Mouse (Mus musculus) liver, embryonic 11.5 days (tissue): Measurements from ENCODE around the gene Gcgr. TPM values are rescaled to one million over a fixed set of nuclear protein-coding genes. Genes with fewer than 3 reads are reported as not detected.
"Not testable (repeated sequence)": the region's sequence is repeated elsewhere in the genome, so short reads cannot be mapped to it uniquely, and the experiment has no call there.

Source experiments
- ATAC-seq: fragments of 200-750 bp; cut with Nextera tagmentation; replicated peaks from 2 replicates; pipeline ENCODE4 v1.8.0; 2017; ENCODE audit warnings: moderate number of reproducible peaks, mild to moderate bottlenecking, moderate TSS enrichment, moderate library complexity; ENCODE audit not compliant: low FRiP score
- DNase-seq: peaks from one replicate; pipeline ENCODE4 v3.0.0-alpha.2; 2017; ENCODE audit warnings: low spot score
- H3K27ac ChIP-seq: fragments of 300-500 bp; sonication (generic); 2 replicates; pipeline ENCODE4 v1.5.1; 2014; ENCODE audit warnings: mild to moderate bottlenecking, low read depth, low read length, control low read depth
- H3K27me3 ChIP-seq: fragments of 300-500 bp; sonication (generic); replicated peaks from 2 replicates; pipeline ENCODE4 v1.6.1; 2014; ENCODE audit warnings: low read length, mixed read lengths; ENCODE audit not compliant: control insufficient read depth, insufficient read depth
- H3K36me3 ChIP-seq: fragments of 300-500 bp; sonication (generic); 2 replicates; pipeline ENCODE4 v1.6.1; 2014; ENCODE audit warnings: mild to moderate bottlenecking, low read length, moderate library complexity, mixed read lengths; ENCODE audit not compliant: control insufficient read depth, insufficient read depth
- H3K4me1 ChIP-seq: fragments of 300-500 bp; sonication (generic); replicated peaks from 2 replicates; pipeline ENCODE4 v1.6.1; 2014; ENCODE audit warnings: low read length, mixed read lengths; ENCODE audit not compliant: control insufficient read depth, insufficient read depth
- H3K4me2 ChIP-seq: fragments of 300-500 bp; sonication (generic); 2 replicates; pipeline ENCODE4 v1.6.1; 2014; ENCODE audit warnings: mild to moderate bottlenecking, control low read depth, moderate library complexity
- H3K4me3 ChIP-seq: fragments of 300-500 bp; sonication (generic); 2 replicates; pipeline ENCODE4 v1.5.1; 2014; ENCODE audit warnings: low read depth, low read length, control low read depth
- H3K9ac ChIP-seq: fragments of 300-500 bp; sonication (generic); 2 replicates; pipeline ENCODE4 v1.6.1; 2014; ENCODE audit warnings: low read depth, low read length, control low read depth
- H3K9me3 ChIP-seq: fragments of 300-500 bp; sonication (generic); 2 replicates; pipeline ENCODE4 v1.6.1; 2016; ENCODE audit warnings: low read length, inconsistent platforms, mixed read lengths; ENCODE audit not compliant: control insufficient read depth
- WGBS: fragments of 180-500 bp; shearing (Covaris S2); extraction: QIAGEN DNeasy Blood & Tissue Kit; methylation state at CpG from one replicate; pipeline ENCODE4 v1.1.7; 2014; 5-methylcytosine and 5-hydroxymethylcytosine counted together
- polyA plus RNA-seq: library from polyadenylated mRNA; unstranded; fragments of >200 nt; fragmentation: Nextera tagmentation; extraction: Ambion mirVana; gene quantifications from 2 replicates; pipeline ENCODE4 v1.2.1, GENCODE M21; 2014

Gcgr gene
- polyA plus RNA-seq, 1 experiment from 2014 or later: 7.7 TPM

- DNase-seq (peak; percentile 53), ATAC-seq (peak; percentile 82)
- Histone ChIP-seq H3K27ac (peak overlapping the region; percentile 89), H3K9ac (peak overlapping the region; percentile 74), H3K4me3 (peak overlapping the region; percentile 39), H3K4me1 (peaks cover 20% of the 10 kb centered on the region), H3K4me2 (peak overlapping the region; percentile 72), H3K36me3 (no peaks in the 10 kb centered on the region), H3K27me3 (no peaks in the 10 kb centered on the region), H3K9me3 (no peaks in the 10 kb centered on the region)
- WGBS: 5% methylated on average over 16 of the region's 16 CpGs
Observed at GRCm38 (mm10) chr11:120510375-120511030, 20.0 kb upstream of the Gcgr start.

DNA sequence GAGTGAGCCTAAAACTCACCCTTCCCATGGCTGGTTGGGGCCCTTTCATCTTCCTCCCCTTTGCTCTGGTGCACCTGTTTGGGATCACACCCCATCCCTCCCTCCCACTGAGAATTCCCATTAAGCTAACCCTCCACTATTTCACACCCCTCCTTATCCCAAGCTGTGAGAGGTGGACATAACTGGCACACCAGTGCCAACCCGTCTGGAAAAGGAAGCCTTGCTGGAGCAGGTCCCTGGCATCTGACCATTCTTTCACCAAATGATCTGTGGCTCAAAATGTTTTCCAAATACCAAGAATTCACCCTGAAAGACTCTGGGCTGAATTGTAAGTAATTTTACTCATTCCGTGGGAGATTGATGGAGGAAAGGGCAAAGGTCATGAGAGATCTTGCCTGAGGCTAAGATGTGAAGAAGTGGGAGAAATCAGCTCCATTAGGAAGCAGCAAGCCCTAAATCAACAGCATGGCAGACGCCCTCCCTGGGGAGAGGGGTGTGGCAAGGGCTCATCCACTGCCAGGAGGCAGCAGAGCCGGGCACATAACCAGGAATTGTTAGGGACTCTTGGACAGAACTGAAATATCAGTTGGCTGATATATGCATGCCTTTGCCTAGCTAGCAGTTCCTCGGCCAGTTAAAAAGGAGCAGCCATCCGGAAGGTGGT lies 17.6 kb upstream of the Gcgr start:
- Histone ChIP-seq H3K9me3 (no peaks in the 10 kb centered on the region), H3K9ac (no peak overlapping the region), H3K27ac (no peak overlapping the region), H3K36me3 (no peaks in the 10 kb centered on the region), H3K4me2 (no peak overlapping the region), H3K4me3 (no peak overlapping the region), H3K4me1 (peaks cover 13% of the 10 kb centered on the region), H3K27me3 (no peaks in the 10 kb centered on the region)
- 60% methylated on average over 6 of the region's 6 CpGs for WGBS
- ATAC-seq: no peak
- no peak for DNase-seq

DNA sequence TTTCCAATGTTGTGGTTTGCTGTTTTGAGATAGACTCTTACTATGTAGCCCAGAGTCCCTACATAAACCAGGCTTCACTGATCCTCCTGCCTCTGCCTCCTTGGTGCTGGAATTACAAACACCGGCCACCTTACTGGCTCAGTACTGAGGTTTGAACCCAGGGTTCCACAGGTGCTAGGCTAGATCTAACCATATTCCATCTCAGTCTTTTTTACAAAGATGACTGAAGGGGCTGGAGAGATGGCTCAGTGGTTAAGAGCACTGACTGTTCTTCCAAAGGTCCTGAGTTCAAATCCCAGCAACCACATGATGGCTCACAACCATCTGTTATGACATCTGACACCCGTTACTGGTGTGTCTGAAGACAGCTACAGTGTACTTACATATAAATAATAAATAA lies 16.2 kb upstream of the Gcgr start:
- not testable (repeated sequence) for H3K4me2 ChIP-seq, H3K4me3 ChIP-seq, H3K27me3 ChIP-seq, H3K9ac ChIP-seq, H3K27ac ChIP-seq, H3K36me3 ChIP-seq, H3K9me3 ChIP-seq, DNase-seq, ATAC-seq
- whole genome bisulfite sequencing: 91% methylated on average over 2 of the region's 2 CpGs
- H3K4me1 ChIP-seq: peaks cover 23% of the 10 kb centered on the region

DNA sequence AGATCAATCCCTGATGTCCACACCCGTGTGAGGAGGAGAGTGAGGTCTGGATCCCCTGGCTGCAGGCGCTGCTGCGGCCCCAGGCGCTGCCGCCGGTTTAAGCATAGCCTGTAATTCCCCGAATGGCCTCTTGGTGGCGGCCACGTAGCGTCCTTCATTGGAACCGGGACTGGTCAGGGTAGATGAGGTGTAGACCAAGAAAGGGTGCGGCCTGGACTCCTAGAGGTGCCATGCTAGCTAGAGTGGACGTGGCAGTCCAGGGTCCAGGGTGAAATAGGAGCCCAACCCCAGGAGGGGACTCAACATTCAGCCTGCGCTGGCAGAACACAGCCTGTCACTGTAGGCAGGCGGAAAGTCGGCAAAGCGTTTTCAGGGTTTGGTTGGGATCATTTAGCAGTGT lies 14.9 kb upstream of the Gcgr start:
- Histone ChIP-seq H3K9me3 (no peaks in the 10 kb centered on the region), H3K4me1 (peaks cover 15% of the 10 kb centered on the region), H3K4me2 (no peak overlapping the region), H3K4me3 (no peak overlapping the region), H3K9ac (no peak overlapping the region), H3K27me3 (no peaks in the 10 kb centered on the region), H3K36me3 (no peaks in the 10 kb centered on the region), H3K27ac (no peak overlapping the region)
- 18% methylated on average over 17 of the region's 17 CpGs for WGBS
- ATAC-seq: peak; percentile 53
- peak; percentile 80 for DNase-seq

DNA sequence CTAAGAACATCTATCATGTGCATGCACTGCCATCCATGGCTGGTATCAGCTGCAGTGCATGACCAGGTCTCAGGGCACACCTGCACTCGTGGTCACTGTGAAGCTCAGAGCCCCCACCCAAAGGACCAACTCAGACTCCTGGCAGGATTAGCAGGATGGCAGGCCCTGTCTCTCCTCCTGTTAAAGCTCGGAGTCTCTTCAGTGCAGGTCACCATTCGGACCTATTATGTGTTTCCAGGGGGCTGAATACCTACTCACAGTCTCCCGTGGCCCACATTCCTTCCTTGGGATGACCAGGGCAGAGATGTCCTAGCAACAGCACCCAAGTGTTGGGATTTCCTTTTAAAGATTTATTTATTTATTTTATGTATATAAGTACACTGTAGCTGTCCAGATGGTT lies 13.4 kb upstream of the Gcgr start:
- Histone ChIP-seq H3K4me2 (no peak overlapping the region), H3K4me1 (peaks cover 16% of the 10 kb centered on the region), H3K27ac (no peak overlapping the region), H3K36me3 (no peaks in the 10 kb centered on the region), H3K27me3 (no peaks in the 10 kb centered on the region), H3K9ac (no peak overlapping the region), H3K4me3 (no peak overlapping the region), H3K9me3 (no peaks in the 10 kb centered on the region)
- ATAC-seq (no peak), DNase-seq (no peak)
- 77% methylated on average over 4 of the region's 4 CpGs for WGBS

GRCm38 (mm10) chr11:120518027-120518426 lies 12.5 kb upstream of the Gcgr start:
- 55% methylated on average over 6 of the region's 6 CpGs for WGBS
- Histone ChIP-seq H3K27ac (peak overlapping the region; percentile 26; the same call in 1 of the 2 replicates), H3K4me3 (no peak overlapping the region), H3K36me3 (no peaks in the 10 kb centered on the region), H3K27me3 (no peaks in the 10 kb centered on the region), H3K9ac (no peak overlapping the region), H3K4me2 (no peak overlapping the region), H3K9me3 (no peaks in the 10 kb centered on the region), H3K4me1 (peaks cover 16% of the 10 kb centered on the region)
- ATAC-seq (no peak), DNase-seq (no peak)

- Histone ChIP-seq H3K4me2 (no peak overlapping the region), H3K9ac (no peak overlapping the region), H3K36me3 (no peaks in the 10 kb centered on the region), H3K27ac (peak overlapping the region; percentile 26; the same call in 1 of the 2 replicates), H3K9me3 (no peaks in the 10 kb centered on the region), H3K4me3 (no peak overlapping the region), H3K4me1 (peaks cover 16% of the 10 kb centered on the region), H3K27me3 (no peaks in the 10 kb centered on the region)
- WGBS: 63% methylated on average over 6 of the region's 6 CpGs
- ATAC-seq: no peak
- no peak for DNase-seq
Observed at GRCm38 (mm10) chr11:120518558-120518957, 11.9 kb upstream of the Gcgr start.

DNA sequence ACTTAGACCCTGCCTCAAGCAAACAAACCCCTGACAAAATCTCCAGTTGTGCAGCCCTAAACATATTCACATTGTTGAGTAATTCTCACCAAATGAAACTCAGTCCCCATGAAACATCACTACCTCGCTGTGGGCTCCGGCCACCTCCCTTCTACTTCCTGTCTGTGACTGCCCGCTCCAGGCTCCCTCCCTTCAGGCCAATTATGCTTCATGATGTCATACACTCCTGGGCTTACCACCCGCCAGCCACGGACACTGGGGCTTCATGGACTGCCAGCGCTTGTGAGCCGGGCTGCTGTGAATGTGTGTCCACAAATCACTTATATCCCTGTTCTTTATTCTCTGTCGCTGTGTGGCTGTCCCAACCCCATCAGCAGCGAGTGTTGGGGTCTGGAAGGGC lies 10.8 kb upstream of the Gcgr start:
- Histone ChIP-seq H3K27ac (no peak overlapping the region), H3K4me3 (no peak overlapping the region), H3K4me2 (0 out of 2 replicates have a peak overlapping the region, but pooled peaks have one; percentile 1), H3K27me3 (no peaks in the 10 kb centered on the region), H3K9me3 (no peaks in the 10 kb centered on the region), H3K4me1 (peaks cover 16% of the 10 kb centered on the region), H3K36me3 (no peaks in the 10 kb centered on the region), H3K9ac (no peak overlapping the region; the same call in 1 of the 2 replicates)
- no peak for DNase-seq
- WGBS: 30% methylated on average over 9 of the region's 9 CpGs
- no peak for ATAC-seq

DNA sequence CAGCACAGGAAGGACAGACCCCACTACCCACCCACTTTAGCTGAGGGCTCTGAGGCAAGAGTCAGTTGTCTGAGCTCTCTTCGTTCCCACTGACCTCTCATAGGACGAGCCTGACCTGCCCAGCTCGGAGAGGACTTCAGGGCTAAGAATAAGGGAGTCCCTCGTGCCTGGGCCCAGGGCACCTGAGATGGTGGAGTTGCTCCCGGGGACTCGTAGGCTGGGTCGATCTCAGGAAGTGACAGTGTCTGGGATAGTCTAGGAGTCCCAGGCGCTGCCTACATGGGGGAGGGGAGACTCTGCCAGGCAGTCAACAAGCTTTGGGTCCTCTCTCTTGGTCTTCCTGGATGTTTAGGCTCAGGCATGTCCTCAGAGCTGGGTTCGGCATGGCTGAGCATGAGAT lies 10.0 kb upstream of the Gcgr start:
- Histone ChIP-seq H3K4me3 (no peak overlapping the region), H3K9me3 (no peaks in the 10 kb centered on the region), H3K27me3 (no peaks in the 10 kb centered on the region), H3K9ac (peak overlapping the region; percentile 23; the same call in 1 of the 2 replicates), H3K4me1 (peaks cover 16% of the 10 kb centered on the region), H3K36me3 (no peaks in the 10 kb centered on the region), H3K4me2 (no peak overlapping the region), H3K27ac (peak overlapping the region; percentile 28)
- 74% methylated on average over 9 of the region's 9 CpGs for WGBS
- DNase-seq: no peak
- peak; percentile 8; the same call in 1 of the 2 replicates for ATAC-seq
